Mouse (Mus musculus) lung, postnatal 0 days (tissue): Measurements from ENCODE around the gene Zdhhc13. TPM values are rescaled to one million over a fixed set of nuclear protein-coding genes. Genes with fewer than 3 reads are reported as not detected.

ENCODE experiments used
- ATAC-seq: fragments of 200-750 bp; cut with Nextera tagmentation; 2 replicates; pipeline ENCODE4 v1.8.0; 2017; ENCODE audit warnings: moderate library complexity
- DNase-seq: peaks from one replicate; pipeline ENCODE4 v3.0.0-alpha.2; 2016; ENCODE audit warnings: low spot score
- H3K27ac ChIP-seq: fragments of 300-500 bp; sonication (generic); 2 replicates; pipeline ENCODE4 v1.5.1; 2014; ENCODE audit warnings: antibody characterized with exemption, mild to moderate bottlenecking, low read length, mixed read lengths
- H3K27me3 ChIP-seq: fragments of 300-500 bp; sonication (generic); replicated peaks from 2 replicates; pipeline ENCODE4 v1.6.1; 2014; ENCODE audit warnings: low read length, mixed read lengths; ENCODE audit not compliant: insufficient read depth
- H3K36me3 ChIP-seq: fragments of 300-500 bp; sonication (generic); 2 replicates; pipeline ENCODE4 v1.6.1; 2014; ENCODE audit warnings: low read length, mixed read lengths; ENCODE audit not compliant: insufficient read depth
- H3K4me1 ChIP-seq: fragments of 300-500 bp; sonication (generic); 2 replicates; pipeline ENCODE4 v1.6.1; 2014; ENCODE audit warnings: antibody characterized with exemption, low read depth, low read length, mixed read lengths; ENCODE audit not compliant: insufficient read depth
- H3K4me2 ChIP-seq: fragments of 300-500 bp; sonication (generic); replicated peaks from 2 replicates; pipeline ENCODE4 v1.6.1; 2014; ENCODE audit warnings: low read depth, mild to moderate bottlenecking, low read length, moderate library complexity, mixed read lengths
- H3K4me3 ChIP-seq: fragments of 300-500 bp; sonication (generic); 2 replicates; pipeline ENCODE4 v1.5.1; 2014; ENCODE audit warnings: low read depth, low read length
- H3K9ac ChIP-seq: fragments of 300-500 bp; sonication (generic); replicated peaks from 2 replicates; pipeline ENCODE4 v1.6.1; 2014; ENCODE audit warnings: low read depth, mild to moderate bottlenecking
- H3K9me3 ChIP-seq: fragments of 300-500 bp; sonication (generic); 2 replicates; pipeline ENCODE4 v1.6.1; 2016; ENCODE audit warnings: low read length, mixed read lengths
- CTCF ChIP-seq: IDR thresholded peaks from 2 replicates; pipeline ENCODE4 v1.5.1; 2016; ENCODE audit warnings: antibody characterized with exemption, mild to moderate bottlenecking
- EP300 ChIP-seq: IDR thresholded peaks from 2 replicates; pipeline ENCODE4 v1.6.1; 2016; ENCODE audit warnings: antibody characterized with exemption, mild to moderate bottlenecking, control low read depth
- WGBS: fragments of 180-500 bp; shearing (Covaris S2); extraction: QIAGEN DNeasy Blood & Tissue Kit; methylation state at CpG from one replicate; pipeline ENCODE4 v1.1.7; 2014; 5-methylcytosine and 5-hydroxymethylcytosine counted together
- polyA plus RNA-seq: library from polyadenylated mRNA; unstranded; fragments of >200 nt; fragmentation: Nextera tagmentation; extraction: Ambion mirVana; gene quantifications from 2 replicates; pipeline ENCODE4 v1.2.1, GENCODE M21; 2015

Zdhhc13 gene
- polyA plus RNA-seq, 1 experiment from 2014 or later: 15.5 TPM

GRCm38 (mm10) chr7:48769721-48770120, 19.1 kb upstream of the Zdhhc13 start:
- DNase-seq (no peak), ATAC-seq (no peak)
- TF ChIP-seq EP300 (no peak), CTCF (no peak)
- H3K27me3 ChIP-seq: no peaks in the 10 kb centered on the region
- no peak overlapping the region for H3K4me2 ChIP-seq
- no peak overlapping the region for H3K27ac ChIP-seq
- no peak overlapping the region for H3K9ac ChIP-seq
- H3K4me3 ChIP-seq: no peak overlapping the region
- H3K4me1 ChIP-seq: no peaks in the 10 kb centered on the region
- H3K9me3 ChIP-seq: no peaks in the 10 kb centered on the region
- no peaks in the 10 kb centered on the region for H3K36me3 ChIP-seq
- 54% methylated on average over 1 of the region's 1 CpGs for WGBS

DNA sequence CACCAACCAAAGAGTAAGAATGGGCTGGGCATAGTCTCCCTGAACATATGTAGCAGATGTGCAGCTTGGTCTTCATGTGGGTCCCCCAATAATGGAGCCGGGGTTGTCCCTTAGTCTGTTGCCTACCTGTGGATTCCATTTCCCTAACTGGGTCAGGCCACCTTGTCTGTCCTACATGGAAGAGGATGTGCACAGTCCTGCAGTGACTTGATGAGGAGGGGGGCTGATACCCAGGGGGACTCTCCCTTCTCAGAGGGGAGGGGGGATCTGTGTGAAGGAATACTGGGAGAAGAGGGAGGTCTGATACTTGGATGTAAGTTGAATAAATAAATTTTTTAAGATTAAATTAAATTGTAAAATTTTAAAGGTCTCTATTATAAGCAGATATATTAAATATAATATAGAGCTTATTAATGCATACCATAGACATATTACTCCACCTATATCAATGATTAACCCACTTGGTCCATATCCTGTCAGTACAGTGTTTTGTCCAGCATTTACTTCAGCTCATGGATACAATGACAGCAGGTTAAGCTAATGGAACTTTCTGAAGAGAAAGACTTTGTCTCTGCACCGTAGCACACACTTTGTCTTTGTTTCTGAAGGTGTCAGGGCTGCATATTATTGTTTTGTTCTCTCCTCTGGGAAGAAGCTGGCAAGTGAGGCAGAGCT, 16.6 kb upstream of the Zdhhc13 start:
- no peaks in the 10 kb centered on the region for H3K4me1 ChIP-seq
- no peak overlapping the region for H3K9ac ChIP-seq
- no peaks in the 10 kb centered on the region for H3K27me3 ChIP-seq
- no peaks in the 10 kb centered on the region for H3K36me3 ChIP-seq
- 92% methylated on average over 2 of the region's 2 CpGs for WGBS
- no peak for ATAC-seq
- no peak overlapping the region for H3K27ac ChIP-seq
- H3K4me3 ChIP-seq: no peak overlapping the region
- no peaks in the 10 kb centered on the region for H3K9me3 ChIP-seq
- TF ChIP-seq CTCF (no peak), EP300 (no peak)
- DNase-seq: no peak
- H3K4me2 ChIP-seq: no peak overlapping the region

DNA sequence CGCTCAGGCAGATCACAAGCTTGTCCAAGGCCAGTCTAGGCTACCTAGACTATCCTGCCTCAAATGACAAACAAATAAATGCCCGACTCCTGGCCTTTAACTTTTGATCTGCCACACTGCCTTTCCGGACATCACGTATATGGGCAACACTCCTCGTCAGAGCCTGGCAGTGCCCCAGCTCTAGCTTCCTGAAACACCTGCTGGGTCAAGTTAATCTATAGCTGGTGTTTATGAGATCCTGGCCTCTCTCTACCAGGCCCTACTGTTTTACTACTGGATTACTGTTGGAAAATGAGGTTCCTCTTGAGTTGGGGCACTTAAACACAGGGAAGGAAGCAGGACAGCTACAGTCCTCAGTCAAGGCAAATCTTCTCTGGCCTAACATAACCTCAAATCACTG, 15.5 kb upstream of the Zdhhc13 start:
- Histone ChIP-seq H3K27me3 (no peaks in the 10 kb centered on the region), H3K27ac (no peak overlapping the region), H3K9me3 (no peaks in the 10 kb centered on the region), H3K4me3 (no peak overlapping the region), H3K36me3 (no peaks in the 10 kb centered on the region), H3K4me1 (no peaks in the 10 kb centered on the region), H3K4me2 (no peak overlapping the region), H3K9ac (no peak overlapping the region)
- no peak for DNase-seq
- ATAC-seq: no peak
- 74% methylated on average over 5 of the region's 5 CpGs for WGBS
- TF ChIP-seq EP300 (no peak), CTCF (no peak)

DNA sequence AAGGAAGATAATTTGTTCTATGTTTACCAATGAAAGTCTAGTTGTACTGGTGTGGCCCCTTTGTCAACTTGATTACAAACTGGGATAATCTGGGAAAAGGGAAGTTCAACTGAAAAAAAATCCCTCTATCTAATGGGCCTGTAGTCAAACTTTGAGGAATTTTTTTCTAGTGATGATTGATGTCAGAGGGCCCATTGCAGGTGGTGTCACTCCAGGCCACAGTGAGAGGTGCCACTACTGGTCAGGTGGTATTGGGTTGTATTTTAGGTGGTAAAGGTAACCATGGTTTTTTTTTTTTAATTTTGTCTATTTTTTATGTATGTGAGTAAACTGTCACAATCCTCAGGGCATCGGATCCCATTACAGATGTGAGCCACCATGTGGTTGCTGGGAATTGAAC, 14.2 kb upstream of the Zdhhc13 start:
- no peak for DNase-seq
- TF ChIP-seq EP300 (no peak), CTCF (no peak)

GRCm38 (mm10) chr7:48775436-48775835, 13.4 kb upstream of the Zdhhc13 start:
- no peak for ATAC-seq

More for the DNA sequence above, 14.2 kb upstream of the Zdhhc13 start:
- Histone ChIP-seq H3K27ac (no peak overlapping the region), H3K4me3 (no peak overlapping the region), H3K36me3 (no peaks in the 10 kb centered on the region), H3K27me3 (no peaks in the 10 kb centered on the region), H3K4me2 (no peak overlapping the region), H3K9me3 (no peaks in the 10 kb centered on the region), H3K4me1 (no peaks in the 10 kb centered on the region), H3K9ac (no peak overlapping the region)
- ATAC-seq: no peak
- 85% methylated on average over 1 of the region's 1 CpGs for WGBS

GRCm38 (mm10) chr7:48777721-48778504, 10.9 kb upstream of the Zdhhc13 start:
- H3K9me3 ChIP-seq: no peaks in the 10 kb centered on the region
- no peak overlapping the region for H3K4me3 ChIP-seq
- no peaks in the 10 kb centered on the region for H3K4me1 ChIP-seq
- H3K4me2 ChIP-seq: no peak overlapping the region
- ATAC-seq: no peak
- H3K9ac ChIP-seq: no peak overlapping the region
- H3K36me3 ChIP-seq: no peaks in the 10 kb centered on the region
- TF ChIP-seq CTCF (no peak), EP300 (no peak)
- no peak overlapping the region for H3K27ac ChIP-seq
- 50% methylated on average over 8 of the region's 8 CpGs for WGBS
- DNase-seq: no peak
- H3K27me3 ChIP-seq: no peaks in the 10 kb centered on the region

More at GRCm38 (mm10) chr7:48775436-48775835, 13.4 kb upstream of the Zdhhc13 start:
- Histone ChIP-seq H3K9ac (no peak overlapping the region), H3K4me3 (no peak overlapping the region), H3K9me3 (no peaks in the 10 kb centered on the region), H3K4me1 (no peaks in the 10 kb centered on the region), H3K36me3 (no peaks in the 10 kb centered on the region), H3K4me2 (no peak overlapping the region), H3K27me3 (no peaks in the 10 kb centered on the region), H3K27ac (no peak overlapping the region)
- TF ChIP-seq EP300 (no peak), CTCF (no peak)
- DNase-seq: peak; percentile 14
- WGBS: 86% methylated on average over 1 of the region's 1 CpGs
